In the genomic region with DNA sequence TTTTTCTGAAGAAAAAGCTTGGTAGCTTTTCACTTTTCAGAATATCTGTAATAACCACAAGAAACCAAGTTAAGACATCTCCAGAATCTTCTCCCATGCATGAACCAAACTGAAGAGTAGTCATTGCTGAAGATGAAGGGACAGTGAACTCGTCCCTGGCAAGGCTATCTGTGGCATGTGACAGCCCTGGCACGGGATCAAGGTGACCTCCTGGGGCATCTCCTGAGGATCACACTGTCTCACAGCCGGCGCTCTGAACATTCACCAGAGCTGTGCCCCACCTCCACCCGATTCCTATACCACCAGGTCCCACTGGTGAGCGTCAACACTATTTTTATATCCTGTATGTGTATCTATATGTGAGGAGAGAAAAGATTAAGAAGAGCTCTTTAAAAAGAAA, we compare ENCODE assay signal across 23 mouse cellular contexts. TPM values are rescaled to one million over a fixed set of nuclear protein-coding genes. Genes with fewer than 3 reads are reported as not detected.
DNase-seq lines count a peak whose midpoint lies in the region; ATAC-seq lines count a peak whose summit lies in the region.
"Had no signal": no experiment of that assay in that cellular context is flagged by ENCODE, and none has a peak within 500 bp of the region (broad histone marks: within the 10 kb centered on the region; RNA-seq: fewer than 3 reads in every experiment).

No protein-coding gene starts in this region.

- no peak overlapping the region for H3K9ac ChIP-seq in kidney, embryonic 14.5 days (ENCODE audit: low read depth, low read length)
- no peak overlapping the region for H3K9ac ChIP-seq in midbrain, embryonic 11.5 days (ENCODE audit: low read length)
- H3K9ac ChIP-seq in midbrain, embryonic 14.5 days (replicated peaks; ENCODE audit: low read length) = no peak overlapping the region
- H3K9ac ChIP-seq: limb, embryonic 13.5 days; liver, embryonic 15.5 days; midbrain, embryonic 15.5 days; stomach, embryonic 15.5 days had no signal

- no peaks in the 10 kb centered on the region for H3K27me3 ChIP-seq in kidney, embryonic 14.5 days (ENCODE audit: control insufficient read depth, insufficient read depth, low read length)
- H3K27me3 ChIP-seq in midbrain, embryonic 11.5 days (ENCODE audit: control insufficient read depth, insufficient read depth, low read length) = no peaks in the 10 kb centered on the region
- H3K27me3 ChIP-seq in midbrain, embryonic 14.5 days (ENCODE audit: control insufficient read depth, insufficient read depth, low read length) = no peaks in the 10 kb centered on the region
- H3K27me3 ChIP-seq: liver, embryonic 15.5 days; midbrain, embryonic 15.5 days; Patski; stomach, embryonic 15.5 days had no signal

- no peak overlapping the region for H3K27ac ChIP-seq in kidney, embryonic 14.5 days (ENCODE audit: low read depth, low read length)
- H3K27ac ChIP-seq in midbrain, embryonic 11.5 days (ENCODE audit: low read depth, low read length) = no peak overlapping the region
- no peak overlapping the region for H3K27ac ChIP-seq in midbrain, embryonic 14.5 days (replicated peaks; ENCODE audit: low read depth, low read length)
- H3K27ac ChIP-seq: embryonic facial prominence, embryonic 10.5 days; hindbrain, embryonic 10.5 days; kidney, postnatal 0 days; limb, embryonic 13.5 days; liver, embryonic 15.5 days; midbrain, embryonic 15.5 days; stomach, embryonic 15.5 days had no signal

- no peaks in the 10 kb centered on the region for H3K9me3 ChIP-seq in kidney, embryonic 14.5 days (ENCODE audit: control insufficient read depth, low read length)
- H3K9me3 ChIP-seq in midbrain, embryonic 11.5 days (ENCODE audit: control insufficient read depth, low read length) = no peaks in the 10 kb centered on the region
- no peaks in the 10 kb centered on the region for H3K9me3 ChIP-seq in midbrain, embryonic 14.5 days (ENCODE audit: control insufficient read depth, low read length)
- H3K9me3 ChIP-seq: embryonic facial prominence, embryonic 10.5 days; hindbrain, embryonic 10.5 days; limb, embryonic 13.5 days; liver, embryonic 15.5 days; midbrain, embryonic 15.5 days; stomach, embryonic 15.5 days had no signal

- no peak for ATAC-seq in kidney, embryonic 14.5 days (ENCODE audit: low FRiP score, low TSS enrichment)
- ATAC-seq in midbrain, embryonic 11.5 days (ENCODE audit: low FRiP score) = no peak
- ATAC-seq in midbrain, embryonic 14.5 days (ENCODE audit: low FRiP score, low TSS enrichment) = no peak
- ATAC-seq in megakaryocyte, adult 5-6 weeks (ENCODE audit: poor library complexity, severe bottlenecking) = no peak
- ATAC-seq: activated CD4-positive, CD25-positive, alpha-beta regulatory T cell, adult 4 months; midbrain, embryonic 15.5 days; Patski had no signal

- no peak overlapping the region for H3K4me3 ChIP-seq in kidney, embryonic 14.5 days (ENCODE audit: low read length)
- no peak overlapping the region for H3K4me3 ChIP-seq in midbrain, embryonic 11.5 days (ENCODE audit: low read depth, low read length)
- H3K4me3 ChIP-seq in midbrain, embryonic 14.5 days (replicated peaks; ENCODE audit: low read depth, low read length) = no peak overlapping the region
- H3K4me3 ChIP-seq: embryonic facial prominence, embryonic 10.5 days; hindbrain, embryonic 10.5 days; limb, embryonic 13.5 days; liver, embryonic 15.5 days; midbrain, embryonic 15.5 days; myocyte; stomach, embryonic 15.5 days had no signal

- H3K4me2 ChIP-seq in kidney, embryonic 14.5 days (replicated peaks; ENCODE audit: low read depth, low read length) = no peak overlapping the region
- H3K4me2 ChIP-seq in midbrain, embryonic 11.5 days = no peak overlapping the region
- no peak overlapping the region for H3K4me2 ChIP-seq in midbrain, embryonic 14.5 days (ENCODE audit: low read length)
- H3K4me2 ChIP-seq: limb, embryonic 13.5 days; liver, embryonic 15.5 days; midbrain, embryonic 15.5 days; stomach, embryonic 15.5 days had no signal

- peak; percentile 37 to 68 for DNase-seq in adrenal gland, adult (ENCODE audit: inconsistent age in 2 of 2, low spot score in 1 of 2)
- DNase-seq in adrenal gland, postnatal 4 days (ENCODE audit: low spot score in 2 of 2) = no peak
- DNase-seq in kidney, adult 11 months = peak; percentile 73
- peak; percentile 8 for DNase-seq in midbrain, embryonic 11.5 days (ENCODE audit: low spot score, missing footprints)
- no peak for DNase-seq in midbrain, embryonic 14.5 days
- DNase-seq in thymus, postnatal 36 days = no peak
- DNase-seq: cerebellum, adult 11 months; gastrocnemius, postnatal 25 days; layer of hippocampus, adult 9-11 months; thymus, adult 18-20 months had no signal

- 79% methylated on average over 6 of the region's 6 CpGs for WGBS in kidney, embryonic 14.5 days
- 79% methylated on average over 6 of the region's 6 CpGs for WGBS in midbrain, embryonic 11.5 days
- 80% methylated on average over 6 of the region's 6 CpGs for WGBS in midbrain, embryonic 14.5 days

- H3K36me3 ChIP-seq in kidney, embryonic 14.5 days (ENCODE audit: control insufficient read depth, insufficient read depth, low read length) = no peaks in the 10 kb centered on the region; the same call in none of the 2 replicates
- H3K36me3 ChIP-seq in midbrain, embryonic 11.5 days (ENCODE audit: control insufficient read depth, insufficient read depth, low read length) = no peaks in the 10 kb centered on the region
- H3K36me3 ChIP-seq in midbrain, embryonic 14.5 days (ENCODE audit: control insufficient read depth, insufficient read depth, low read length) = no peaks in the 10 kb centered on the region
- H3K36me3 ChIP-seq: hindbrain, embryonic 10.5 days; liver, embryonic 15.5 days; midbrain, embryonic 15.5 days; stomach, embryonic 15.5 days had no signal

- no peaks in the 10 kb centered on the region for H3K4me1 ChIP-seq in kidney, embryonic 14.5 days (ENCODE audit: control insufficient read depth, insufficient read depth, low read length)
- no peaks in the 10 kb centered on the region for H3K4me1 ChIP-seq in midbrain, embryonic 11.5 days (ENCODE audit: control insufficient read depth, insufficient read depth, low read length)
- no peaks in the 10 kb centered on the region for H3K4me1 ChIP-seq in midbrain, embryonic 14.5 days (ENCODE audit: control insufficient read depth, insufficient read depth, low read length)
- H3K4me1 ChIP-seq: embryonic facial prominence, embryonic 10.5 days; hindbrain, embryonic 10.5 days; limb, embryonic 13.5 days; liver, embryonic 15.5 days; midbrain, embryonic 15.5 days; stomach, embryonic 15.5 days had no signal

RNA-seq across cellular contexts. Expression of gene Npnt, which starts 47.9 kb away (rescaled TPM):
- total RNA-seq in adrenal gland, postnatal 4 days (2021) = 10 to 100 TPM; 25.3 to 69.8 TPM
- polyA plus RNA-seq in kidney, embryonic 14.5 days (2014; fragmentation: Nextera tagmentation; extraction: Ambion mirVana) = 39.1 and 102 TPM in 2 replicates
- 7.6 and 7.9 TPM in 2 replicates for polyA plus RNA-seq in midbrain, embryonic 11.5 days (2014; fragmentation: Nextera tagmentation; extraction: Ambion mirVana)
- polyA plus RNA-seq in midbrain, embryonic 14.5 days (2014; fragmentation: Nextera tagmentation; extraction: Ambion mirVana) = 18.6 and 28.0 TPM in 2 replicates
- not detected in 2 replicates for total RNA-seq in megakaryocyte, adult 5-6 weeks (2015)
- total RNA-seq in megakaryocyte, adult 5-6 weeks (2017) = not detected in 2 replicates
- total RNA-seq: megakaryocyte progenitor cell, adult 5-6 weeks had no signal

Comparison
In these comparisons a context has a peak if more than half of its experiments do, and no peak if none do; other contexts are left out.
1. DNase-seq: peak in adrenal gland, adult (2 of 2), kidney, adult 11 months (single experiment) and midbrain, embryonic 11.5 days (single experiment); none in adrenal gland, postnatal 4 days (0 of 2), midbrain, embryonic 14.5 days (single experiment) and thymus, postnatal 36 days (0 of 2).